Mouse (Mus musculus) cortical plate, adult 2 months (tissue): ENCODE measurements around the gene Ulk3. TPM values are rescaled to one million over a fixed set of nuclear protein-coding genes. Genes with fewer than 3 reads are reported as not detected.
A peak's percentile ranks its signal among the peaks of the same experiment; 100 is the strongest.

ENCODE experiments used
- H3K27ac ChIP-seq: fragments of 200-500 bp; 2 replicates; pipeline ENCODE4 v1.5.1; 2012; ENCODE audit warnings: low read length, control low read depth, inconsistent platforms; ENCODE audit not compliant: insufficient read depth
- H3K4me1 ChIP-seq: fragments of 200-500 bp; 2 replicates; pipeline ENCODE4 v1.6.1; 2011; ENCODE audit warnings: low read length; ENCODE audit not compliant: control insufficient read depth, insufficient read depth
- H3K4me3 ChIP-seq: fragments of 200-500 bp; 2 replicates; pipeline ENCODE4 v1.5.1; 2011; ENCODE audit warnings: mild to moderate bottlenecking, low read length, control low read depth; ENCODE audit not compliant: insufficient read depth
- CTCF ChIP-seq: fragments of 200-500 bp; IDR thresholded peaks from 2 replicates; pipeline ENCODE4 v1.5.1; 2011; ENCODE audit warnings: mild to moderate bottlenecking, control low read depth, low read length; ENCODE audit not compliant: insufficient read depth; ENCODE audit errors: extremely low read depth
- POLR2A ChIP-seq: fragments of 200-500 bp; IDR thresholded peaks from 2 replicates; pipeline ENCODE4 v1.6.1; 2011; ENCODE audit warnings: mild to moderate bottlenecking, low read length, control low read depth; ENCODE audit not compliant: insufficient read depth; ENCODE audit errors: extremely low read depth
- polyA plus RNA-seq: library from polyadenylated mRNA; depleted of rRNA; stranded (reverse); fragments of >200 nt; gene quantifications from 2 replicates; pipeline ENCODE4 v1.2.3, GENCODE M21; 2012; rRNA removed

The Ulk3 gene
- 54.5 and 59.9 TPM in 2 replicates for polyA plus RNA-seq

GRCm38 (mm10) chr9:57589224-57590126, at the start of gene Ulk3:
Ulk3 (plus strand) TSS chr9:57589452.
- Histone ChIP-seq H3K4me3 (peak within 1 kb of the TSS; percentile 78), H3K4me1 (no peaks in the 10 kb centered on the region), H3K27ac (peak within 1 kb of the TSS; percentile 71)
- no peak for TF ChIP-seq CTCF
- TF ChIP-seq POLR2A: peak; percentile 49; the same call in 1 of the 2 replicates

- no peak overlapping the region for H3K27ac ChIP-seq
- H3K4me1 ChIP-seq: peaks cover 9% of the 10 kb centered on the region
Observed at GRCm38 (mm10) chr9:57539550-57539949, 49.7 kb upstream of the Ulk3 start.

DNA sequence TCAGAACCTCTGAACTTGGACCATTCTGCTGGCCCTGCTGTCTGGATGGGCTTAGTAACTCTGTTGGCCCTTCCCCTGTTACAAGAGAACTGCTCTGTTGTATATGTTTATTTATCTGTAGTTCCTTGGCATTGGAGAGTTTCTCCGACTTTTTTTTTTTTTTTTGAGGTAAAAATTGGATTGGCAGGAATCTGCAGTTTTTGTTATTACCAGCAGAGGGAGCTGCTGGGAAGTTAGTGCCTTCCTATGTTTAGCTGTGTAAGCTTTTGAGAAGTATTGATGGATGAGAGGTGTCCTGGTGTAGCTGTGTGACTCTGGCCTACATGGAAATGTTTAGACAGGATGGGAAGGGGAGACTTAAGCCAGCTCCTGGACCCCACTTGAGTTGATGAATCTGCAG, 47.9 kb upstream of the Ulk3 start:
- Histone ChIP-seq H3K4me3 (no peak overlapping the region), H3K4me1 (peaks cover 9% of the 10 kb centered on the region), H3K27ac (no peak overlapping the region)
- peak; percentile 45; the same call in 1 of the 2 replicates for TF ChIP-seq CTCF
- 0 out of 2 replicates have a peak, but pooled peaks have one; percentile 11 for TF ChIP-seq POLR2A

More at GRCm38 (mm10) chr9:57539550-57539949, 49.7 kb upstream of the Ulk3 start:
- TF ChIP-seq POLR2A: no peak
- TF ChIP-seq CTCF: no peak
- H3K4me3 ChIP-seq: no peak overlapping the region

GRCm38 (mm10) chr9:57543951-57544350, 45.3 kb upstream of the Ulk3 start:
- 0 out of 2 replicates have a peak, but pooled peaks cover 3% of the 10 kb centered on the region for H3K4me1 ChIP-seq
- no peak overlapping the region for H3K4me3 ChIP-seq
- TF ChIP-seq POLR2A (no peak), CTCF (no peak)
- H3K27ac ChIP-seq: no peak overlapping the region

GRCm38 (mm10) chr9:57547287-57547686, 42.0 kb upstream of the Ulk3 start:
- TF ChIP-seq CTCF (no peak), POLR2A (no peak)
- Histone ChIP-seq H3K4me1 (peaks cover 6% of the 10 kb centered on the region; the same call in 1 of the 2 replicates), H3K27ac (no peak overlapping the region), H3K4me3 (no peak overlapping the region)

DNA sequence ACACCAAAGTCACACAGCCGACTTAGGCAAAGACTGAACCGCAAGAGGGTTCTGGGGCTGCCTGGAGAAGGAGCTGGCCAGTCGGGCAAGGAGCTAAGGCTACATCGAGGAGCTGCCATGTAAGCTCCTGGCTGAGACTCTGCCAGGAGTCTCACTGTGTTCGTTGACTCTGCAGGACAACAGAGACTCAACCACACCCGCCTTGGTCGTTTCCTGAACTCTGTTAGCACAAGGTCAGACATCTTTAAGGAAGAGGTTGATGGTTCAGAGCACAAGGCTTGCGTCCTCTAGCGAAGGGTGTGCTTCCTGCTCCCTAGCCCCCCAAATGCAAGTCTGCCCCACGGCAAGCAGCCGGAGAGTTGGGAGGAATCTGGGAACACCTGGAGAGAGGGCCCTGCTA, 41.4 kb upstream of the Ulk3 start:
- TF ChIP-seq POLR2A (no peak), CTCF (no peak)
- Histone ChIP-seq H3K4me3 (no peak overlapping the region), H3K4me1 (peaks cover 6% of the 10 kb centered on the region; the same call in 1 of the 2 replicates), H3K27ac (no peak overlapping the region)

- Histone ChIP-seq H3K27ac (no peak overlapping the region), H3K4me3 (no peak overlapping the region), H3K4me1 (peaks cover 4% of the 10 kb centered on the region; the same call in 1 of the 2 replicates)
- TF ChIP-seq CTCF: no peak
- no peak for TF ChIP-seq POLR2A
Observed at GRCm38 (mm10) chr9:57549186-57549585, 40.1 kb upstream of the Ulk3 start.

GRCm38 (mm10) chr9:57550126-57550862, 39.0 kb upstream of the Ulk3 start:
- peaks cover 3% of the 10 kb centered on the region; the same call in 1 of the 2 replicates for H3K4me1 ChIP-seq
- H3K27ac ChIP-seq: no peak overlapping the region
- no peak overlapping the region for H3K4me3 ChIP-seq
- TF ChIP-seq POLR2A (no peak), CTCF (no peak)

DNA sequence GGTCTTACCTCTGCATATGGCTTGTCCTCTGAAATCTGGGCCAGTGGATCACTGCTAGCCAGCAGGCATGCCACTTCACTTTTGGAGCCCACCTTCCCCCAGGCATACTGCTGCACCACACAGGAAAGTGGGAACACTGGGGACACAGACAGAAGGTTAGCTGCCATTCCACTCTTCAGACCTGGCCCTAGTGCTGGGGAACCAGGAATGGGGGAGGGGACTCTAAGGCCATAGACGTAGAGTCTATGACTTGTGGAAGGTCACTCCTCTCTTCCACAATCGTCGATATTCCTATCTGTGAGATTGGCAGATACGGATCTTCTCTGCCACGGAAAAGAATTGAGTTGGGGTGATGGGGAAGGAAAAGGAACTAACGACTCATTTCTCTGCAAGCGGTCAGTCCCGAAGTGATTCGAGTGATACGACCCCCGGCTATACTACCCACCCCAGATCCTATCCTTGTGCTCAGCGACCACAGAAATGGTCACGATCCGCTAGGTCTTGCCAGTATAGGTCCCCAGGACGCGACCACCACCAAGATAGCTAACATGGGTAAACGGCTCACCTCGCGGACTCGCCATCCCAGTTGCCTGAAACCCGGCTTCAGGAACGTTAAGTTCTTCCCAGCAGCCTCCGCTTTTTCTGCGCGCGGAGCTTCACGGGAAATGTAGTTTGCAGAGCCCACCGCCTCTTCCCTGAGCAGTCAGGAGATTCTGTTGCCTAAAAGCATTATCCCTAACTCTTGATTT, 36.9 kb upstream of the Ulk3 start, which contains the start of gene Mpi:
Mpi (minus strand) TSS at position 625 of the 749 bp plus-strand sequence.
- Histone ChIP-seq H3K4me3 (peak within 1 kb of the TSS; percentile 86), H3K4me1 (peaks cover 3% of the 10 kb centered on the region; the same call in 1 of the 2 replicates), H3K27ac (peak within 1 kb of the TSS; percentile 34; the same call in 1 of the 2 replicates)
- TF ChIP-seq POLR2A (peak; percentile 88), CTCF (no peak)
